Mouse (Mus musculus) limb, embryonic 12.5 days (tissue): ENCODE results near the gene Pcp4l1. TPM values are rescaled to one million over a fixed set of nuclear protein-coding genes. Genes with fewer than 3 reads are reported as not detected.

Experiments
- polyA plus RNA-seq: library from polyadenylated mRNA; unstranded; fragments of >200 nt; fragmentation: Nextera tagmentation; extraction: Ambion mirVana; gene quantifications from 2 replicates; pipeline ENCODE4 v1.2.1, GENCODE M21; 2016

The Pcp4l1 gene
- polyA plus RNA-seq, 1 experiment from 2014 or later = 2.8 TPM

Other genes with a start within 250 kb of the Pcp4l1 start
- gene Fcgr2b, start 219.7 kb downstream of the Pcp4l1 start, polyA plus RNA-seq = 0.33 and 0.34 TPM in 2 replicates
- 0.17 and 0.21 TPM in 2 replicates for gene Fcgr4, start 177.3 kb downstream of the Pcp4l1 start, polyA plus RNA-seq
- gene Fcgr3, start 131.3 kb downstream of the Pcp4l1 start, polyA plus RNA-seq = 4.5 and 5.3 TPM in 2 replicates
- gene Cfap126, start 82.3 kb downstream of the Pcp4l1 start, polyA plus RNA-seq = 1.5 and 1.6 TPM in 2 replicates
- 182 and 217 TPM in 2 replicates for gene Sdhc, start 45.7 kb downstream of the Pcp4l1 start, polyA plus RNA-seq
- 1.5 and 2.6 TPM in 2 replicates for gene Mpz, start 45.6 kb downstream of the Pcp4l1 start, polyA plus RNA-seq
- gene Nr1i3, start 17.7 kb upstream of the Pcp4l1 start, polyA plus RNA-seq = 0.17 and 0.43 TPM in 2 replicates
- 29.7 and 31.9 TPM in 2 replicates for gene Tomm40l, start 26.2 kb upstream of the Pcp4l1 start, polyA plus RNA-seq
- gene Apoa2, start 28.8 kb upstream of the Pcp4l1 start, polyA plus RNA-seq = 2.1 and 3.1 TPM in 2 replicates
- gene Fcer1g, start 38.1 kb upstream of the Pcp4l1 start, polyA plus RNA-seq = 15.9 and 21.0 TPM in 2 replicates
- gene Adamts4, start 54.2 kb upstream of the Pcp4l1 start, polyA plus RNA-seq = 10.5 and 11.0 TPM in 2 replicates
- gene Ndufs2, start 55.1 kb upstream of the Pcp4l1 start, polyA plus RNA-seq = 251 and 257 TPM in 2 replicates
- gene B4galt3, start 74.1 kb upstream of the Pcp4l1 start, polyA plus RNA-seq = 82.1 and 84.8 TPM in 2 replicates
- 71.9 and 75.9 TPM in 2 replicates for gene Ppox, start 84.9 kb upstream of the Pcp4l1 start, polyA plus RNA-seq
- gene Usp21, start 91.7 kb upstream of the Pcp4l1 start, polyA plus RNA-seq = 132 and 134 TPM in 2 replicates
- gene Ufc1, start 98.8 kb upstream of the Pcp4l1 start, polyA plus RNA-seq = 108 and 111 TPM in 2 replicates
- gene Dedd, start 132.9 kb upstream of the Pcp4l1 start, polyA plus RNA-seq = 59.2 and 62.9 TPM in 2 replicates
- gene Nit1, start 149.4 kb upstream of the Pcp4l1 start, polyA plus RNA-seq = 43.8 and 43.9 TPM in 2 replicates
- gene Pfdn2, start 149.4 kb upstream of the Pcp4l1 start, polyA plus RNA-seq = 123 and 128 TPM in 2 replicates
- gene Klhdc9, start 164.5 kb upstream of the Pcp4l1 start, polyA plus RNA-seq = 2.0 and 2.2 TPM in 2 replicates
- 6.2 and 7.8 TPM in 2 replicates for gene Nectin4, start 173.8 kb upstream of the Pcp4l1 start, polyA plus RNA-seq
- gene Arhgap30, start 192.7 kb upstream of the Pcp4l1 start, polyA plus RNA-seq = 0.75 and 0.91 TPM in 2 replicates
- gene Usf1, start 215.0 kb upstream of the Pcp4l1 start, polyA plus RNA-seq = 113 and 123 TPM in 2 replicates
- gene Tstd1, start 222.6 kb upstream of the Pcp4l1 start, polyA plus RNA-seq = 7.5 and 7.7 TPM in 2 replicates
- 32.9 and 36.8 TPM in 2 replicates for gene F11r, start 241.3 kb upstream of the Pcp4l1 start, polyA plus RNA-seq